Mouse (Mus musculus): ENCODE measurements around the gene Ip6k3. TPM values are rescaled to one million over a fixed set of nuclear protein-coding genes. Genes with fewer than 3 reads are reported as not detected.
A peak's percentile ranks its signal among the peaks of the same experiment; 100 is the strongest.

Gene Ip6k3
- polyA plus RNA-seq, 1 experiment from 2014 or later = 0.07 TPM

GRCm38 (mm10) chr17:27176287-27176686 lies 8.7 kb upstream of the Ip6k3 start:
- H3K9ac ChIP-seq (ENCODE audit: low read length) = no peak overlapping the region
- no peaks in the 10 kb centered on the region for H3K36me3 ChIP-seq (ENCODE audit: control insufficient read depth, insufficient read depth, low read length)
- H3K27ac ChIP-seq (ENCODE audit: low read depth, low read length) = no peak overlapping the region; the same call in 1 of the 2 replicates
- no peak overlapping the region for H3K4me2 ChIP-seq
- WGBS = 75% methylated on average over 3 of the region's 3 CpGs
- ATAC-seq (ENCODE audit: low FRiP score) = no peak
- H3K27me3 ChIP-seq (ENCODE audit: control insufficient read depth, insufficient read depth, low read length) = no peaks in the 10 kb centered on the region
- no peak overlapping the region for H3K4me3 ChIP-seq (ENCODE audit: low read depth, low read length)
- DNase-seq (ENCODE audit: low spot score, missing footprints) = no peak
- H3K9me3 ChIP-seq (ENCODE audit: control insufficient read depth, low read length) = no peaks in the 10 kb centered on the region
- peaks cover 9% of the 10 kb centered on the region for H3K4me1 ChIP-seq (ENCODE audit: control insufficient read depth, insufficient read depth, low read length)

GRCm38 (mm10) chr17:27175196-27175874 lies 7.7 kb upstream of the Ip6k3 start:
- Histone ChIP-seq H3K4me1 (ENCODE audit: control insufficient read depth, insufficient read depth, low read length) (peaks cover 9% of the 10 kb centered on the region), H3K9ac (ENCODE audit: low read length) (peak overlapping the region; percentile 33; the same call in 1 of the 2 replicates), H3K9me3 (ENCODE audit: control insufficient read depth, low read length) (no peaks in the 10 kb centered on the region), H3K36me3 (ENCODE audit: control insufficient read depth, insufficient read depth, low read length) (no peaks in the 10 kb centered on the region), H3K27ac (ENCODE audit: low read depth, low read length) (no peak overlapping the region; the same call in 1 of the 2 replicates), H3K4me3 (ENCODE audit: low read depth, low read length) (no peak overlapping the region), H3K4me2 (no peak overlapping the region), H3K27me3 (ENCODE audit: control insufficient read depth, insufficient read depth, low read length) (no peaks in the 10 kb centered on the region)
- no peak for DNase-seq (ENCODE audit: low spot score, missing footprints)
- 48% methylated on average over 14 of the region's 14 CpGs for WGBS
- peak; percentile 71 for ATAC-seq (ENCODE audit: low FRiP score)

DNA sequence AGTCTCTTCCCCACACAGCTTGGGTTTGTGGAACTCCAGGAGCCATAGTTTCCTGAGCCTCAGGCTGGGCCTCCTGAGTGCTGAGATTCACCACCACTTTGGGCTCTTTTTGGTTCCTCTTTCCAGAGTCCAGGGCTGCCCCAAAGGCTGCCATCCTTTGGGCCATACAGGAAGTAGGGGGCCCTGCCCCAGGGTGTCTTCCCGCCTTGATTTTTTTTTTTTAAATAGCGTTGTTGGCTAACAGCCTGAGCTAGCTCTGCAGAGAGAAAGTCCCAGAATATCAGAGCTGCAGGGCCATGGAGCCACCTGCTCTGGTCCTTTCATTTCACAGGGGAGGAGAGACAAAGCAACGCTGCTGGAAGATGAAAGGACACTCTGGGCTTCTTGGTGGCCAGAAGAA lies 6.1 kb upstream of the Ip6k3 start:
- ATAC-seq (ENCODE audit: low FRiP score) (no peak), DNase-seq (ENCODE audit: low spot score, missing footprints) (no peak)
- no peak overlapping the region for H3K9ac ChIP-seq (ENCODE audit: low read length)
- H3K4me2 ChIP-seq = no peak overlapping the region
- WGBS = 80% methylated on average over 3 of the region's 3 CpGs
- no peak overlapping the region for H3K27ac ChIP-seq (ENCODE audit: low read depth, low read length)
- peaks cover 9% of the 10 kb centered on the region for H3K4me1 ChIP-seq (ENCODE audit: control insufficient read depth, insufficient read depth, low read length)
- no peaks in the 10 kb centered on the region for H3K9me3 ChIP-seq (ENCODE audit: control insufficient read depth, low read length)
- H3K4me3 ChIP-seq (ENCODE audit: low read depth, low read length) = no peak overlapping the region
- H3K27me3 ChIP-seq (ENCODE audit: control insufficient read depth, insufficient read depth, low read length) = no peaks in the 10 kb centered on the region
- no peaks in the 10 kb centered on the region for H3K36me3 ChIP-seq (ENCODE audit: control insufficient read depth, insufficient read depth, low read length)

DNA sequence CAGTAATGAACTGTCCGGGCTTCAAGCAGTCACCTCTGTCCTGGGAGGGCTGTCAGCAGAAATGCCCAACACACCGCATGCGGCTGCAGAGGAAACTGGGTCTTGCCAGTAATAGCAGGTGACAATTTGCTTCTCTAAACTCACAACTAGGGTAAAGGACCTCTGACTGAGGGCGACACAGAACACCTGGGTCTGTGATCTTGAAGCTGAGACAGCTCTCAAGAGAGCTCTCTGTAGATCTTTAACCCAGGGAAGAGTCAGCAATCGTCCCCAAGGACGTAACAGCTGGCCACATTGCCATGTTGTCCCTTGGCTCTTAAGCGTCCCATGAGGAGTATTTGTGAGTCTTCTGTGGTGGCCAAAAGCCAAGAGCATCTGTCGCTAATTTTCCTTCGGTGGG lies 4.9 kb upstream of the Ip6k3 start:
- Histone ChIP-seq H3K4me1 (ENCODE audit: control insufficient read depth, insufficient read depth, low read length) (peaks cover 9% of the 10 kb centered on the region), H3K9ac (ENCODE audit: low read length) (no peak overlapping the region), H3K4me2 (no peak overlapping the region), H3K4me3 (ENCODE audit: low read depth, low read length) (no peak overlapping the region), H3K9me3 (ENCODE audit: control insufficient read depth, low read length) (no peaks in the 10 kb centered on the region), H3K36me3 (ENCODE audit: control insufficient read depth, insufficient read depth, low read length) (no peaks in the 10 kb centered on the region), H3K27ac (ENCODE audit: low read depth, low read length) (no peak overlapping the region), H3K27me3 (ENCODE audit: control insufficient read depth, insufficient read depth, low read length) (no peaks in the 10 kb centered on the region)
- DNase-seq (ENCODE audit: low spot score, missing footprints) = no peak
- no peak for ATAC-seq (ENCODE audit: low FRiP score)
- WGBS = 87% methylated on average over 9 of the region's 9 CpGs

DNA sequence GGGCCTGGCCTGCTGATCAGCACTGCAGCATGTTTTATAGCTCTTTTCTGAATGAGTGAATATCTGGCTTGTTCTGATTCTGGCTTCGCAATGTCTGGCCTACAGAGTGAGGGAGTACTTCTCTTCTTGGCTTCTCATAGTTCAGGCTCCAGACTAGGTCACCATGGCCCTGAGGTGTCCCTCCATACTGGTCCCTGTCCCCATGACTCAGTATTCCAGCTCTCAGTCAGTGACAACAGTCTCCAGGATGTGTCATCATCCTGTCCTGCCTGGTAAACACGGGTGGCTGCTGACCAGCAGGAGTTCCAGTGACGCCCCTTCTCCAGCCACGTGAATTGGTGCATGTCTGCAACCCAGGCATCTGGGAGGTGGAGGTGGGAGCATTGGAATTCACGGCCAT lies 3.5 kb upstream of the Ip6k3 start:
- no peak overlapping the region for H3K4me3 ChIP-seq (ENCODE audit: low read depth, low read length)
- H3K27ac ChIP-seq (ENCODE audit: low read depth, low read length) = no peak overlapping the region
- H3K9ac ChIP-seq (ENCODE audit: low read length) = no peak overlapping the region
- 85% methylated on average over 5 of the region's 5 CpGs for WGBS
- no peaks in the 10 kb centered on the region for H3K9me3 ChIP-seq (ENCODE audit: control insufficient read depth, low read length)
- peaks cover 8% of the 10 kb centered on the region for H3K4me1 ChIP-seq (ENCODE audit: control insufficient read depth, insufficient read depth, low read length)
- DNase-seq (ENCODE audit: low spot score, missing footprints) (no peak), ATAC-seq (ENCODE audit: low FRiP score) (no peak)
- H3K4me2 ChIP-seq = no peak overlapping the region
- no peaks in the 10 kb centered on the region for H3K36me3 ChIP-seq (ENCODE audit: control insufficient read depth, insufficient read depth, low read length)
- H3K27me3 ChIP-seq (ENCODE audit: control insufficient read depth, insufficient read depth, low read length) = no peaks in the 10 kb centered on the region

GRCm38 (mm10) chr17:27169952-27170695 lies 2.5 kb upstream of the Ip6k3 start:
- DNase-seq (ENCODE audit: low spot score, missing footprints) = no peak
- H3K36me3 ChIP-seq (ENCODE audit: control insufficient read depth, insufficient read depth, low read length) = no peaks in the 10 kb centered on the region
- no peak overlapping the region for H3K27ac ChIP-seq (ENCODE audit: low read depth, low read length)
- H3K4me3 ChIP-seq (ENCODE audit: low read depth, low read length) = no peak overlapping the region
- no peak overlapping the region for H3K4me2 ChIP-seq
- H3K9me3 ChIP-seq (ENCODE audit: control insufficient read depth, low read length) = no peaks in the 10 kb centered on the region
- H3K27me3 ChIP-seq (ENCODE audit: control insufficient read depth, insufficient read depth, low read length) = no peaks in the 10 kb centered on the region
- 77% methylated on average over 11 of the region's 11 CpGs for WGBS
- no peak overlapping the region for H3K9ac ChIP-seq (ENCODE audit: low read length)
- no peaks in the 10 kb centered on the region for H3K4me1 ChIP-seq (ENCODE audit: control insufficient read depth, insufficient read depth, low read length)
- no peak for ATAC-seq (ENCODE audit: low FRiP score)

DNA sequence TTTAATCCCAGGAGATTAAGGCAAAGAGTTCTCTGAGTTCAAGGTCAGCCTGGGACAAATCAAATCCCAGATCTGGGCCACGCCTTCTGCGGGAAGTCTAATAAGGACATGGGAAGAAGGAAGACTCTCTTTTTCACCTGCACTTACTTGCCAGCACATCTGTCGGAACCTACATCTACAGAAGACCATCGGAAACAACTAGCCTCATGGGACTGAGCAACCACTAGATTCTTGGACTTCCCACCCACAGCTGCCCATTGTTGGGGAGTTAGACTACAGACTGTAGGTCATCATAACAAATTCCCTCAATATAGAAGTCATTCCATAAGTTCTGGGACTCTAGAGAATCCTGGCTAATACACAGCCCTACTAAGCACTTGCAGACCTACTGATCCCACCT lies 974 bp upstream of the Ip6k3 start:
- 90% methylated on average over 4 of the region's 4 CpGs for WGBS
- no peak overlapping the region for H3K27ac ChIP-seq (ENCODE audit: low read depth, low read length)
- DNase-seq (ENCODE audit: low spot score, missing footprints) = no peak

DNA sequence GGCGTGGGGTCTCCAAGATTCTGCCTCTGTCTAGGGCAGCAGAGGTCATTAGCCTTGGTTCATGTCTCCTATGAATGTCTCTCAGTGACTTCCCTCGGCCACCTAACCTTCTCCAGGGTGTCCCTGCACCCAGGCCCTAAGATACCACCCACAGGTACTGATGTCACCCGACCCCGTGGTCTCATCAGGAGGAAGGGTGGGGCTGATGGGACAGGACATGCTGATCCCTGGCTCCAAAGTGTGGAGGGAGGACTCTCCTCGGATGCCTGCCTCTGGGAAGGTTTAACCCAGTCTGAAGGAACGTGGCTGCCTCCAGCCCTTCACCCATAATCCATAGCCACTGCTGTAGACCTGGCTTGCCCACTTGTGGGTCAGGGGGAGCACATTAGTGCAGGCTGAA lies 694 bp downstream of the Ip6k3 start:
- Histone ChIP-seq H3K4me1 (ENCODE audit: control insufficient read depth, insufficient read depth, low read length) (no peaks in the 10 kb centered on the region), H3K27me3 (ENCODE audit: control insufficient read depth, insufficient read depth, low read length) (no peaks in the 10 kb centered on the region), H3K9ac (ENCODE audit: low read length) (no peak overlapping the region), H3K36me3 (ENCODE audit: control insufficient read depth, insufficient read depth, low read length) (no peaks in the 10 kb centered on the region), H3K4me3 (ENCODE audit: low read depth, low read length) (no peak overlapping the region), H3K27ac (ENCODE audit: low read depth, low read length) (no peak overlapping the region), H3K4me2 (no peak overlapping the region), H3K9me3 (ENCODE audit: control insufficient read depth, low read length) (no peaks in the 10 kb centered on the region)
- DNase-seq (ENCODE audit: low spot score, missing footprints) = no peak
- no peak for ATAC-seq (ENCODE audit: low FRiP score)
- WGBS = 70% methylated on average over 6 of the region's 6 CpGs

More for the DNA sequence above, 974 bp upstream of the Ip6k3 start:
- Histone ChIP-seq H3K27me3 (ENCODE audit: control insufficient read depth, insufficient read depth, low read length) (no peaks in the 10 kb centered on the region), H3K4me1 (ENCODE audit: control insufficient read depth, insufficient read depth, low read length) (no peaks in the 10 kb centered on the region), H3K4me2 (no peak overlapping the region), H3K36me3 (ENCODE audit: control insufficient read depth, insufficient read depth, low read length) (no peaks in the 10 kb centered on the region), H3K4me3 (ENCODE audit: low read depth, low read length) (no peak overlapping the region), H3K9me3 (ENCODE audit: control insufficient read depth, low read length) (no peaks in the 10 kb centered on the region), H3K9ac (ENCODE audit: low read length) (no peak overlapping the region)
- ATAC-seq (ENCODE audit: low FRiP score) = no peak

DNA sequence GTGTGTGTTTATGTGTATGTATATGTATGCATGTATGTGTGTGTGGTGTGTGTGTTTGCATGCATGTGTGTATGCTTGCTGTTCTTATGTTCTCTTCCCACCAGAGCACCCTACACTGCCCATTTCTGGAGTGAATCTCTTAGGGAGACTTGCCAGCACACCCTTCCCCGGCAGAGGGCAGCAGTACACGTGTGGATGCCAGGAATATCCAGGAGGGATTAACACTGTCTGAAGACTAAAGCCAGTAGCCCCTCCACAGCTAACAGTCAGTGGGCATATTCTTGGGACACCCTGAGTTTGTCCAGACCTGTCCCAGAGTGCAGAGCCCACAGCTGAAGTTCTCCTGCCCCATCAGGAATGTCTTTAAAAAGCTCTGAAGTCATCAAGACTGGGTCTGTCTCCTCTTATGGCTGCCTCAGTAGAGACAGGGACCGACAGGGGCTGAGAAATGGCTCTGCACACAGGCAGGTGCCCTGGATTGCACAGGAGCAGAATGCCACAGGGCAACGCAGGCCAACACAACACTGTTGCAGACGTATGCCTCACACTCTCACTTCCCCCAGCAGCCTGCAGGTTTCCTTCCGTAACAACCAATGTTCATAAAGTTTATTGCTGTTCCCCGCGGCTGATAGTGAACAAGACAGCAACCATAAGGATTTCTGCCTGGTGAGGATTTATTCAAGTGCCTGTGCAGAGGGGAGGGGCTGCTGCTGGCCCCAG lies 2.4 kb downstream of the Ip6k3 start:
- Histone ChIP-seq H3K4me1 (ENCODE audit: control insufficient read depth, insufficient read depth, low read length) (no peaks in the 10 kb centered on the region), H3K9me3 (ENCODE audit: control insufficient read depth, low read length) (no peaks in the 10 kb centered on the region), H3K36me3 (ENCODE audit: control insufficient read depth, insufficient read depth, low read length) (no peaks in the 10 kb centered on the region), H3K27me3 (ENCODE audit: control insufficient read depth, insufficient read depth, low read length) (no peaks in the 10 kb centered on the region), H3K4me2 (no peak overlapping the region), H3K4me3 (ENCODE audit: low read depth, low read length) (no peak overlapping the region), H3K9ac (ENCODE audit: low read length) (no peak overlapping the region), H3K27ac (ENCODE audit: low read depth, low read length) (no peak overlapping the region)
- DNase-seq (ENCODE audit: low spot score, missing footprints) (peak; percentile 91), ATAC-seq (ENCODE audit: low FRiP score) (no peak)
- 73% methylated on average over 8 of the region's 8 CpGs for WGBS

Data from midbrain, embryonic 11.5 days (tissue).